Mouse (Mus musculus): ENCODE measurements around the gene Ptpn9.

GRCm38 (mm10) chr9:57076701-57077660 is 82.3 kb downstream of the Ptpn9 start:
- TF ChIP-seq CTCF (IDR thresholded peaks at IDR 0.05; ENCODE audit: extremely low read depth, insufficient read length, insufficient replicate concordance, low read depth, low read length), result no peak; the same call in 1 of the 2 replicates
- no peak for TF ChIP-seq POLR2A (IDR thresholded peaks at IDR 0.05; ENCODE audit: low read depth, low read length)
